Mouse (Mus musculus) layer of hippocampus, adult 18-20 months (tissue): Measurements from ENCODE around the gene Olfr985. TPM values are rescaled to one million over a fixed set of nuclear protein-coding genes. Genes with fewer than 3 reads are reported as not detected.

ENCODE experiments used
- DNase-seq, 2 experiments: peaks; one replicate each; pipeline ENCODE4 v3.0.0; 2022; ENCODE audit warnings: low spot score in 2 of 2
- long read RNA-seq: library from polyadenylated mRNA; stranded (forward); transcript quantifications from one replicate; pipeline ENCODE4 v2.0.0, GENCODE M21; 2021
- total RNA-seq, 2 experiments: library from RNA; stranded (reverse); gene quantifications; 2 replicates each; pipeline ENCODE4 v1.2.3; 2021

Gene Olfr985
- total RNA-seq = not detected
- long read RNA-seq = 0 reads

GRCm38 (mm10) chr9:40130084-40130483, at the start of gene Olfr985:
Gene Olfr985, minus strand, starts transcription at chr9:40130184.
- no peak for DNase-seq

- no peak for DNase-seq
These were observed 47.0 kb upstream of the Olfr985 start for GRCm38 (mm10) chr9:40177017-40177416.

DNA sequence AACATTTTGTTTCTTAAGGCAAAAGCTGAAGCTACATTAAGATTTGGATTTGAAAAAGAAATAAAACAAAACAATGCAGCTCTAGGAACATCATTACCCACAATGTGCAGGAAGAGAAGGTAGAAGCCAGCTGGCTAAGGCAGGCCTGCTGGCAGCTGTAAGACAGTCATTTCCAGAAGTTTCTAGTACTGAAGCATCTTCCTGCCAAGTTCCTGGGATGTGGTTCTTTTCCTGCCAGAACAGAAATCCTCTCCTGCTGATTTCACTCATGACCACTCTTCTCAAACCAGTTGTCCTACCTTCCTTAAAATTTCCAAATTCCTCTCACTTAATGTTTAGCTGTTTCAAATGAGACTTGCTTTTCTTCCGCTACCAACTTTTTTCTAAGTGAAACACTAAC, 36.5 kb upstream of the Olfr985 start:
- no peak for DNase-seq

- DNase-seq = no peak
These were observed 25.2 kb upstream of the Olfr985 start for GRCm38 (mm10) chr9:40155118-40155644.

GRCm38 (mm10) chr9:40141544-40141943, 11.6 kb upstream of the Olfr985 start:
- DNase-seq = no peak

DNA sequence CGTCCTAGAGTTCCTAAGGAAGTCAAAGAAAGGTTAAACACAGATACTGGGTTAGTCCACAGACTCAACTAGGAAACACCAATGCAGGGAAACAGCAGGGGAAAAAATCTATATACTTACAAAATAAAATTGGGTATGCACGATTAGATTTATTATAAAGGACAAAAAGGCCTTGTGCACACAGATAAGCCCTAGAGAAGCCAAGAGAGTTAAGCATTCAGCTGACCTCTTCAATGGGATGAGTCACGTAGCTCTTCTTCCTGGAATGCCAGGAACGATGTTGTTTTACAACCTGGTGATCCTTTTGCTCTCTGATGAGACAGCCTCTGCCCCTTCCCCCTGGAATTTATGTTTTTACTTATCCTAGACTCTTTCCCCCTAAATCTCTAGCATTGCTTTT, 9.5 kb upstream of the Olfr985 start:
- no peak for DNase-seq

GRCm38 (mm10) chr9:40136987-40137688, 7.2 kb upstream of the Olfr985 start:
- no peak for DNase-seq

DNA sequence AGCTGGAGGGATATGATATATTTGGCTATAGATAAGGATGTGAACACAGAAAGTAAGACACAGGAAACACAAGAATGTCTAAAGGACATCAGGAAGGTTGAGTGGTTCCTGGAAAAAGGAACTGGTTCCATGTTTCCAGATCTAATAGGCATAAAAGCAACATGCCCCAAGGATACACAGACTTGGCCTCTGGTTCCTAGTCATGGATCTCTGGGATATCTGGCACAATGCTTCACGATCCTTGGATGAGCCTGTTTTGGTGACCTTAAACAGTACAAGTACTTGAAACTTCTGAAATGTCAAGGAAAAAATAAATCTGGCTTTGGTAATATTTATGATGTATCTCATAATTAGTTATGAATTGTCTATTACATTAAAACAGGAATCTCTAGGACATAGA, 572 bp upstream of the Olfr985 start:
- DNase-seq = no peak

DNA sequence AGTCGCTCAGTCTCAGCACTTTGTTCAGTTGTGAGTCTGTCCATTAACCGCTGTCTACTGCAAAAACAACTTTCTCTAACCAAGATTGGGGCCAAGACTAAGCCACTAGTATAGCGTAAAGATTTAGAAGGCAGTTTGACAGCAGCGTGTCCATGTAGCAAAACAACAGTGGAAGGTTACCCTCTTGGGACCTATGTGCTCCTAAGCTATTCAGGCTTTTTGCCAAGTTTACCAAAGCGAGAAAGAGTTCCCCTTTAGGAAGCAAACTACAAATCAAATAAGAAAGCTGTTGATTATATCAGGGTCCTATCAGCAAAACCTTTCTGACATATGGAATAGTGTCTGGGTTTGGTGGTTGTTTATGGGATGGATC, 12.7 kb downstream of the Olfr985 start:
- no peak for DNase-seq

- DNase-seq = no peak
These were observed 13.2 kb downstream of the Olfr985 start for GRCm38 (mm10) chr9:40116645-40117286.

GRCm38 (mm10) chr9:40114106-40114505, 15.9 kb downstream of the Olfr985 start, which contains the start of gene Olfr984:
Gene Olfr984, minus strand, starts transcription at chr9:40114206.
- no peak for DNase-seq

GRCm38 (mm10) chr9:40094769-40095168, 35.2 kb downstream of the Olfr985 start:
- no peak for DNase-seq

DNA sequence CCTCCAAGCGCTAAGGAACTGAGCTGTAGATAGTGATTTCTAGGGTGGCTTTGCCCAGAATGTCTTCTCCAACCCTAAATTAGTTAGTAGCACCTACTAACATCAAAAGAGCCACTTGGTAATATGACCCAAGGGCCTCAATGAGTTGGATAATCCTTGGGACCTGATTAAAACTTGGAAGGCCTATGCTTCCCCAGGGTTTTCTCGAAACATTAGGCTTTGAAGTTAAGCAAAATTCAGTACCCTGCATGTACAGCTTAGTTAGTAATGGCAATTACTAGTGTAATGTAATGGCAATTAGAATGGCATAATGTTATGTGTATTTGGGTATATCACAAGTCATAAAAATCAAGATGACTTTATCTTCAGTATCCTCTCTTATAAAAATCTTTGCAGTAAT, 36.5 kb downstream of the Olfr985 start, which contains the start of gene Olfr983:
Gene Olfr983 (minus strand): TSS at position 101 of the 400 bp plus-strand sequence.
- no peak for DNase-seq

Other genes starting within 250 kb of the Olfr985 start
- not detected for gene Olfr229, start 222.8 kb downstream of the Olfr985 start, total RNA-seq
- not detected for gene Olfr974, start 192.7 kb downstream of the Olfr985 start, total RNA-seq
- gene Olfr975, start 178.1 kb downstream of the Olfr985 start, total RNA-seq = not detected
- not detected for gene Olfr976, start 169.1 kb downstream of the Olfr985 start, total RNA-seq
- not detected for gene Olfr978, start 138.1 kb downstream of the Olfr985 start, total RNA-seq
- not detected for gene Olfr979, start 126.7 kb downstream of the Olfr985 start, total RNA-seq
- gene Olfr980, start 120.6 kb downstream of the Olfr985 start, total RNA-seq = not detected
- gene Olfr981, start 108.7 kb downstream of the Olfr985 start, total RNA-seq = not detected
- not detected for gene Olfr982, start 56.4 kb downstream of the Olfr985 start, total RNA-seq
- not detected for gene Olfr983, start 36.6 kb downstream of the Olfr985 start, total RNA-seq
- gene Olfr984, start 16.0 kb downstream of the Olfr985 start, total RNA-seq = not detected
- gene Tmem225, start 17.9 kb upstream of the Olfr985 start, total RNA-seq = not detected
- gene Olfr986, start 50.7 kb upstream of the Olfr985 start, total RNA-seq = under 1 TPM in 1 of 2 experiments, not detected in 1; 0.10 TPM
- 1 to 10 TPM; 3.1 to 3.9 TPM for gene Zfp202, start 62.1 kb upstream of the Olfr985 start, total RNA-seq
- gene Scn3b, start 139.0 kb upstream of the Olfr985 start, total RNA-seq = 100 to 1,000 TPM; 232 to 260 TPM